In the genomic region with DNA sequence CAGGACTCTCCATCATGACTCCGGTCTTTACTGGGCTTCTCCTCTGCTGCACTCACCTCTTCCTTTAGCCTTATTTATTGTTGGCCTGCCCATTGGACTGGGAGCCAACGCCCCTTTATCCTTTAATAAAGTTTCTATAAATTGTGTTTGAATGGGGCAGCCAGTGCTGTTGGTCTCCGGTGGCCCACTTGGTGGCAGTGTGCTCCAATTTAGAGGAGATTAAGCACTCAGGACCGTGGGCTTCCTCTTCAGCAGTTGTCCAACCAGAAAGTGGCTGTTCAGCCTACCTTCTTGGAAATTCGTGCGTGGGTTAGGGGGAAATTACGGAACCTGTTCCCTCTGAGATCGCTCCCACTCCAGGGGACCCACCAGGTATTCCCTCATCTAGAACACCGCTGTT, we compare ENCODE assay signal across 9 mouse cellular contexts. TPM values are rescaled to one million over a fixed set of nuclear protein-coding genes. Genes with fewer than 3 reads are reported as not detected.
DNase-seq lines count a peak whose midpoint lies in the region; ATAC-seq and TF ChIP-seq lines count a peak whose summit lies in the region.
"Had no signal": no experiment of that assay in that cellular context is flagged by ENCODE, and none has a peak within 500 bp of the region (broad histone marks: within the 10 kb centered on the region; RNA-seq: fewer than 3 reads in every experiment).

No protein-coding gene starts in this region.

- H3K9ac ChIP-seq in forebrain, embryonic 14.5 days (ENCODE audit: low read length): no peak overlapping the region
- no peak overlapping the region for H3K9ac ChIP-seq in forebrain, embryonic 13.5 days
- no peak overlapping the region for H3K9ac ChIP-seq in midbrain, embryonic 14.5 days (replicated peaks; ENCODE audit: low read length)
- no peak overlapping the region for H3K9ac ChIP-seq in midbrain, embryonic 13.5 days (replicated peaks)
- no peak overlapping the region for H3K9ac ChIP-seq in intestine, postnatal 0 days (ENCODE audit: low read depth, low read length)
- no peak overlapping the region for H3K9ac ChIP-seq in midbrain, postnatal 0 days (replicated peaks; ENCODE audit: low read length, poor library complexity, severe bottlenecking)
- H3K9ac ChIP-seq: heart, embryonic 15.5 days had no signal

- no peak overlapping the region for H3K4me3 ChIP-seq in forebrain, embryonic 14.5 days (ENCODE audit: low read depth, low read length)
- no peak overlapping the region for H3K4me3 ChIP-seq in forebrain, embryonic 13.5 days
- no peak overlapping the region for H3K4me3 ChIP-seq in midbrain, embryonic 14.5 days (replicated peaks; ENCODE audit: low read depth, low read length)
- H3K4me3 ChIP-seq in midbrain, embryonic 13.5 days (replicated peaks): no peak overlapping the region
- H3K4me3 ChIP-seq in intestine, postnatal 0 days (ENCODE audit: low read depth, low read length): no peak overlapping the region
- H3K4me3 ChIP-seq in midbrain, postnatal 0 days (ENCODE audit: low read depth, low read length): no peak overlapping the region
- H3K4me3 ChIP-seq: heart, embryonic 15.5 days had no signal

- no peak for ATAC-seq in forebrain, embryonic 14.5 days
- ATAC-seq in forebrain, embryonic 13.5 days: no peak
- no peak for ATAC-seq in midbrain, embryonic 14.5 days (ENCODE audit: low FRiP score, low TSS enrichment)
- no peak for ATAC-seq in midbrain, embryonic 13.5 days
- no peak for ATAC-seq in intestine, postnatal 0 days
- ATAC-seq in midbrain, postnatal 0 days (ENCODE audit: low FRiP score): no peak

- H3K4me2 ChIP-seq in forebrain, embryonic 14.5 days (ENCODE audit: low read length): no peak overlapping the region
- no peak overlapping the region for H3K4me2 ChIP-seq in forebrain, embryonic 13.5 days
- no peak overlapping the region for H3K4me2 ChIP-seq in midbrain, embryonic 14.5 days (ENCODE audit: low read length)
- H3K4me2 ChIP-seq in midbrain, embryonic 13.5 days (replicated peaks): no peak overlapping the region
- H3K4me2 ChIP-seq in intestine, postnatal 0 days (replicated peaks; ENCODE audit: low read depth): peak overlapping the region; percentile 54
- no peak overlapping the region for H3K4me2 ChIP-seq in midbrain, postnatal 0 days (ENCODE audit: low read depth, low read length, poor library complexity, severe bottlenecking)

- peaks cover 4% of the 10 kb centered on the region for H3K4me1 ChIP-seq in forebrain, embryonic 14.5 days (ENCODE audit: control insufficient read depth, insufficient read depth, low read length)
- peaks cover 5% of the 10 kb centered on the region for H3K4me1 ChIP-seq in forebrain, embryonic 13.5 days
- H3K4me1 ChIP-seq in midbrain, embryonic 14.5 days (ENCODE audit: control insufficient read depth, insufficient read depth, low read length): no peaks in the 10 kb centered on the region
- H3K4me1 ChIP-seq in midbrain, embryonic 13.5 days (replicated peaks): peaks cover 13% of the 10 kb centered on the region
- H3K4me1 ChIP-seq in intestine, postnatal 0 days (replicated peaks; ENCODE audit: control insufficient read depth, insufficient read depth, low read length): peaks cover 4% of the 10 kb centered on the region; the same call in 1 of the 2 replicates
- H3K4me1 ChIP-seq in midbrain, postnatal 0 days (ENCODE audit: insufficient read depth, low read length): no peaks in the 10 kb centered on the region

- H3K9me3 ChIP-seq in forebrain, embryonic 14.5 days (replicated peaks; ENCODE audit: control insufficient read depth, low read length): no peaks in the 10 kb centered on the region
- no peaks in the 10 kb centered on the region for H3K9me3 ChIP-seq in forebrain, embryonic 13.5 days (replicated peaks)
- no peaks in the 10 kb centered on the region for H3K9me3 ChIP-seq in midbrain, embryonic 14.5 days (ENCODE audit: control insufficient read depth, low read length)
- no peaks in the 10 kb centered on the region for H3K9me3 ChIP-seq in midbrain, embryonic 13.5 days
- no peaks in the 10 kb centered on the region for H3K9me3 ChIP-seq in intestine, postnatal 0 days (ENCODE audit: control insufficient read depth)
- H3K9me3 ChIP-seq in midbrain, postnatal 0 days (ENCODE audit: low read length): no peaks in the 10 kb centered on the region
- H3K9me3 ChIP-seq: heart, embryonic 15.5 days had no signal

- peak; percentile 64 for DNase-seq in forebrain, embryonic 14.5 days (ENCODE audit: low spot score)
- DNase-seq in midbrain, embryonic 14.5 days: peak; percentile 77
- peak; percentile 71 for DNase-seq in adrenal gland, postnatal 14 days
- peak; percentile 66 for DNase-seq in midbrain, postnatal 0 days (ENCODE audit: low spot score)
- no peak for DNase-seq in T-cell, adult 2 months (ENCODE audit: low spot score)

- WGBS in forebrain, embryonic 14.5 days: 69% methylated on average over 9 of the region's 9 CpGs
- 70% methylated on average over 9 of the region's 9 CpGs for WGBS in forebrain, embryonic 13.5 days
- WGBS in midbrain, embryonic 14.5 days: 74% methylated on average over 9 of the region's 9 CpGs
- WGBS in midbrain, embryonic 13.5 days: 72% methylated on average over 9 of the region's 9 CpGs
- WGBS in intestine, postnatal 0 days: 63% methylated on average over 9 of the region's 9 CpGs
- WGBS in midbrain, postnatal 0 days: 66% methylated on average over 9 of the region's 9 CpGs

- H3K27me3 ChIP-seq in forebrain, embryonic 14.5 days (replicated peaks; ENCODE audit: control insufficient read depth, insufficient read depth, low read length): peaks cover 41% of the 10 kb centered on the region
- H3K27me3 ChIP-seq in forebrain, embryonic 13.5 days: peaks cover 53% of the 10 kb centered on the region
- peaks cover 37% of the 10 kb centered on the region for H3K27me3 ChIP-seq in midbrain, embryonic 14.5 days (ENCODE audit: control insufficient read depth, insufficient read depth, low read length)
- H3K27me3 ChIP-seq in midbrain, embryonic 13.5 days: peaks cover 51% of the 10 kb centered on the region
- peaks cover 21% of the 10 kb centered on the region for H3K27me3 ChIP-seq in intestine, postnatal 0 days (replicated peaks; ENCODE audit: control insufficient read depth, insufficient read depth, low read length)
- peaks cover 24% of the 10 kb centered on the region for H3K27me3 ChIP-seq in midbrain, postnatal 0 days (ENCODE audit: insufficient read depth, low read length)

- peak; percentile 82 for TF ChIP-seq CTCF in intestine, postnatal 0 days (IDR thresholded peaks at IDR 0.05; ENCODE audit: low read depth)
- TF ChIP-seq CTCF in midbrain, postnatal 0 days (IDR thresholded peaks at IDR 0.05): peak; percentile 77

- no peak overlapping the region for H3K27ac ChIP-seq in forebrain, embryonic 14.5 days (ENCODE audit: low read depth, low read length)
- no peak overlapping the region for H3K27ac ChIP-seq in forebrain, embryonic 13.5 days
- no peak overlapping the region for H3K27ac ChIP-seq in midbrain, embryonic 14.5 days (replicated peaks; ENCODE audit: low read depth, low read length)
- no peak overlapping the region for H3K27ac ChIP-seq in midbrain, embryonic 13.5 days
- no peak overlapping the region; the same call in 1 of the 2 replicates for H3K27ac ChIP-seq in intestine, postnatal 0 days (ENCODE audit: low read depth, low read length)
- H3K27ac ChIP-seq in midbrain, postnatal 0 days (ENCODE audit: low read depth, low read length): no peak overlapping the region
- H3K27ac ChIP-seq: heart, embryonic 15.5 days had no signal

- H3K36me3 ChIP-seq in forebrain, embryonic 14.5 days (ENCODE audit: control insufficient read depth, insufficient read depth, low read length): peaks cover 21% of the 10 kb centered on the region
- H3K36me3 ChIP-seq in forebrain, embryonic 13.5 days (ENCODE audit: poor library complexity, severe bottlenecking): peaks cover 47% of the 10 kb centered on the region
- H3K36me3 ChIP-seq in midbrain, embryonic 14.5 days (ENCODE audit: control insufficient read depth, insufficient read depth, low read length): no peaks in the 10 kb centered on the region
- peaks cover 18% of the 10 kb centered on the region for H3K36me3 ChIP-seq in midbrain, embryonic 13.5 days
- H3K36me3 ChIP-seq in intestine, postnatal 0 days (ENCODE audit: control insufficient read depth, insufficient read depth): peaks cover 11% of the 10 kb centered on the region; the same call in 1 of the 2 replicates
- no peaks in the 10 kb centered on the region for H3K36me3 ChIP-seq in midbrain, postnatal 0 days (ENCODE audit: insufficient read depth, low read length)

RNA-seq across cellular contexts. Expression of a gene that starts 4.4 kb away (rescaled TPM):
- not detected in 2 replicates for polyA plus RNA-seq in forebrain, embryonic 14.5 days (2014; fragmentation: Nextera tagmentation; extraction: Ambion mirVana)
- polyA plus RNA-seq in forebrain, embryonic 13.5 days (2015; fragmentation: Nextera tagmentation; extraction: Ambion mirVana): 0.39 TPM in 1 of 2 replicates, not detected in the other
- polyA plus RNA-seq in midbrain, embryonic 14.5 days (2014; fragmentation: Nextera tagmentation; extraction: Ambion mirVana): 13.2 and 13.7 TPM in 2 replicates
- polyA plus RNA-seq in midbrain, embryonic 13.5 days (2015; fragmentation: Nextera tagmentation; extraction: Ambion mirVana): 10.1 and 13.7 TPM in 2 replicates
- not detected in 2 replicates for total RNA-seq in adrenal gland, postnatal 14 days (2021)
- 0.10 and 0.17 TPM in 2 replicates for polyA plus RNA-seq in intestine, postnatal 0 days (2015; fragmentation: Nextera tagmentation; extraction: Ambion mirVana)
- 17.7 and 21.1 TPM in 2 replicates for total RNA-seq in midbrain, postnatal 0 days (2014; rRNA removed)
- polyA plus RNA-seq in midbrain, postnatal 0 days (2015; fragmentation: Nextera tagmentation; extraction: Ambion mirVana): 8.5 and 9.2 TPM in 2 replicates

RNA-seq across cellular contexts. Expression of a gene that starts 8.9 kb away (rescaled TPM):
- polyA plus RNA-seq in forebrain, embryonic 14.5 days (2014; fragmentation: Nextera tagmentation; extraction: Ambion mirVana): 11.0 and 13.6 TPM in 2 replicates
- polyA plus RNA-seq in forebrain, embryonic 13.5 days (2015; fragmentation: Nextera tagmentation; extraction: Ambion mirVana): 37.8 and 38.6 TPM in 2 replicates
- 3.9 and 4.9 TPM in 2 replicates for polyA plus RNA-seq in midbrain, embryonic 14.5 days (2014; fragmentation: Nextera tagmentation; extraction: Ambion mirVana)
- 13.3 and 14.6 TPM in 2 replicates for polyA plus RNA-seq in midbrain, embryonic 13.5 days (2015; fragmentation: Nextera tagmentation; extraction: Ambion mirVana)
- total RNA-seq in adrenal gland, postnatal 14 days (2021): 6.3 and 6.9 TPM in 2 replicates
- polyA plus RNA-seq in intestine, postnatal 0 days (2015; fragmentation: Nextera tagmentation; extraction: Ambion mirVana): 4.8 TPM in 2 replicates
- 1.6 and 4.1 TPM in 2 replicates for total RNA-seq in midbrain, postnatal 0 days (2014; rRNA removed)
- 1.4 and 2.1 TPM in 2 replicates for polyA plus RNA-seq in midbrain, postnatal 0 days (2015; fragmentation: Nextera tagmentation; extraction: Ambion mirVana)

RNA-seq across cellular contexts. Expression of a gene that starts 9.7 kb away (rescaled TPM):
- polyA plus RNA-seq in forebrain, embryonic 14.5 days (2014; fragmentation: Nextera tagmentation; extraction: Ambion mirVana): 0.14 and 0.36 TPM in 2 replicates
- 0.25 and 0.84 TPM in 2 replicates for polyA plus RNA-seq in forebrain, embryonic 13.5 days (2015; fragmentation: Nextera tagmentation; extraction: Ambion mirVana)
- 0.71 and 1.6 TPM in 2 replicates for polyA plus RNA-seq in midbrain, embryonic 14.5 days (2014; fragmentation: Nextera tagmentation; extraction: Ambion mirVana)
- 1.7 and 1.8 TPM in 2 replicates for polyA plus RNA-seq in midbrain, embryonic 13.5 days (2015; fragmentation: Nextera tagmentation; extraction: Ambion mirVana)
- total RNA-seq in adrenal gland, postnatal 14 days (2021): 7.1 and 13.9 TPM in 2 replicates
- polyA plus RNA-seq in intestine, postnatal 0 days (2015; fragmentation: Nextera tagmentation; extraction: Ambion mirVana): 52.9 and 55.7 TPM in 2 replicates
- total RNA-seq in midbrain, postnatal 0 days (2014; rRNA removed): 0.61 and 0.88 TPM in 2 replicates
- 1.3 and 1.6 TPM in 2 replicates for polyA plus RNA-seq in midbrain, postnatal 0 days (2015; fragmentation: Nextera tagmentation; extraction: Ambion mirVana)

RNA-seq across cellular contexts. Expression of a gene that starts 28.3 kb away (rescaled TPM):
- polyA plus RNA-seq in forebrain, embryonic 14.5 days (2014; fragmentation: Nextera tagmentation; extraction: Ambion mirVana): 0.84 and 1.0 TPM in 2 replicates
- 0.94 and 1.6 TPM in 2 replicates for polyA plus RNA-seq in forebrain, embryonic 13.5 days (2015; fragmentation: Nextera tagmentation; extraction: Ambion mirVana)
- polyA plus RNA-seq in midbrain, embryonic 14.5 days (2014; fragmentation: Nextera tagmentation; extraction: Ambion mirVana): 11.7 and 15.5 TPM in 2 replicates
- 7.5 and 8.2 TPM in 2 replicates for polyA plus RNA-seq in midbrain, embryonic 13.5 days (2015; fragmentation: Nextera tagmentation; extraction: Ambion mirVana)
- 6.5 and 25.2 TPM in 2 replicates for total RNA-seq in adrenal gland, postnatal 14 days (2021)
- polyA plus RNA-seq in intestine, postnatal 0 days (2015; fragmentation: Nextera tagmentation; extraction: Ambion mirVana): 29.8 and 32.7 TPM in 2 replicates
- 9.8 and 11.2 TPM in 2 replicates for total RNA-seq in midbrain, postnatal 0 days (2014; rRNA removed)
- polyA plus RNA-seq in midbrain, postnatal 0 days (2015; fragmentation: Nextera tagmentation; extraction: Ambion mirVana): 8.0 and 9.1 TPM in 2 replicates

RNA-seq across cellular contexts. Expression of a gene that starts 42.5 kb away (rescaled TPM):
- 38.6 and 39.0 TPM in 2 replicates for polyA plus RNA-seq in forebrain, embryonic 14.5 days (2014; fragmentation: Nextera tagmentation; extraction: Ambion mirVana)
- polyA plus RNA-seq in forebrain, embryonic 13.5 days (2015; fragmentation: Nextera tagmentation; extraction: Ambion mirVana): 44.6 and 46.2 TPM in 2 replicates
- polyA plus RNA-seq in midbrain, embryonic 14.5 days (2014; fragmentation: Nextera tagmentation; extraction: Ambion mirVana): 36.2 and 41.6 TPM in 2 replicates
- polyA plus RNA-seq in midbrain, embryonic 13.5 days (2015; fragmentation: Nextera tagmentation; extraction: Ambion mirVana): 40.6 and 45.7 TPM in 2 replicates
- 18.5 and 19.9 TPM in 2 replicates for total RNA-seq in adrenal gland, postnatal 14 days (2021)
- polyA plus RNA-seq in intestine, postnatal 0 days (2015; fragmentation: Nextera tagmentation; extraction: Ambion mirVana): 14.3 and 16.0 TPM in 2 replicates
- total RNA-seq in midbrain, postnatal 0 days (2014; rRNA removed): 27.8 and 31.8 TPM in 2 replicates
- 17.7 and 19.5 TPM in 2 replicates for polyA plus RNA-seq in midbrain, postnatal 0 days (2015; fragmentation: Nextera tagmentation; extraction: Ambion mirVana)

Comparison
In these comparisons a context has a peak if more than half of its experiments do, and no peak if none do; other contexts are left out.
1. RNA of a gene that starts 9.7 kb away (polyA plus RNA-seq): 52.9 to 55.7 TPM in intestine, postnatal 0 days; 1.7 to 1.8 TPM in midbrain, embryonic 13.5 days, 1.3 to 1.6 TPM in midbrain, postnatal 0 days, 0.25 to 0.84 TPM in forebrain, embryonic 13.5 days, 0.71 to 1.6 TPM in midbrain, embryonic 14.5 days and 0.14 to 0.36 TPM in forebrain, embryonic 14.5 days; every median in the first group is over 10 times any median in the second.